Mouse (Mus musculus) liver, embryonic 11.5 days (tissue): ENCODE measurements at regions not wholly inside any gene's neighbourhood (a gene's known extent, or its start where the extent isn't known, plus 50 kb on each side); places are given as distances from the start of the nearest gene placed in this dataset.

ENCODE experiments used
- ATAC-seq: fragments of 200-750 bp; cut with Nextera tagmentation; replicated peaks from 2 replicates; pipeline ENCODE4 v1.8.0; 2017; ENCODE audit warnings: moderate number of reproducible peaks, mild to moderate bottlenecking, moderate TSS enrichment, moderate library complexity; ENCODE audit not compliant: low FRiP score
- DNase-seq: peaks from one replicate; pipeline ENCODE4 v3.0.0-alpha.2; 2017; ENCODE audit warnings: low spot score
- H3K27ac ChIP-seq: fragments of 300-500 bp; sonication (generic); 2 replicates; pipeline ENCODE4 v1.5.1; 2014; ENCODE audit warnings: mild to moderate bottlenecking, low read depth, low read length, control low read depth
- H3K27me3 ChIP-seq: fragments of 300-500 bp; sonication (generic); replicated peaks from 2 replicates; pipeline ENCODE4 v1.6.1; 2014; ENCODE audit warnings: low read length, mixed read lengths; ENCODE audit not compliant: control insufficient read depth, insufficient read depth
- H3K36me3 ChIP-seq: fragments of 300-500 bp; sonication (generic); 2 replicates; pipeline ENCODE4 v1.6.1; 2014; ENCODE audit warnings: mild to moderate bottlenecking, low read length, moderate library complexity, mixed read lengths; ENCODE audit not compliant: control insufficient read depth, insufficient read depth
- H3K4me1 ChIP-seq: fragments of 300-500 bp; sonication (generic); replicated peaks from 2 replicates; pipeline ENCODE4 v1.6.1; 2014; ENCODE audit warnings: low read length, mixed read lengths; ENCODE audit not compliant: control insufficient read depth, insufficient read depth
- H3K4me2 ChIP-seq: fragments of 300-500 bp; sonication (generic); 2 replicates; pipeline ENCODE4 v1.6.1; 2014; ENCODE audit warnings: mild to moderate bottlenecking, control low read depth, moderate library complexity
- H3K4me3 ChIP-seq: fragments of 300-500 bp; sonication (generic); 2 replicates; pipeline ENCODE4 v1.5.1; 2014; ENCODE audit warnings: low read depth, low read length, control low read depth
- H3K9ac ChIP-seq: fragments of 300-500 bp; sonication (generic); 2 replicates; pipeline ENCODE4 v1.6.1; 2014; ENCODE audit warnings: low read depth, low read length, control low read depth
- H3K9me3 ChIP-seq: fragments of 300-500 bp; sonication (generic); 2 replicates; pipeline ENCODE4 v1.6.1; 2016; ENCODE audit warnings: low read length, inconsistent platforms, mixed read lengths; ENCODE audit not compliant: control insufficient read depth
- WGBS: fragments of 180-500 bp; shearing (Covaris S2); extraction: QIAGEN DNeasy Blood & Tissue Kit; methylation state at CpG from one replicate; pipeline ENCODE4 v1.1.7; 2014; 5-methylcytosine and 5-hydroxymethylcytosine counted together

GRCm38 (mm10) chr11:17393832-17394231 lies 136.5 kb downstream of the C1d start:
- Histone ChIP-seq H3K27ac (no peak overlapping the region), H3K9me3 (no peaks in the 10 kb centered on the region), H3K9ac (no peak overlapping the region), H3K4me3 (no peak overlapping the region), H3K36me3 (no peaks in the 10 kb centered on the region), H3K4me2 (no peak overlapping the region), H3K4me1 (no peaks in the 10 kb centered on the region), H3K27me3 (no peaks in the 10 kb centered on the region)
- no peak for DNase-seq
- ATAC-seq, result no peak
- WGBS, result 62% methylated on average over 6 of the region's 6 CpGs

- no peak overlapping the region for H3K9ac ChIP-seq
- DNase-seq (no peak), ATAC-seq (no peak)
Observed at GRCm38 (mm10) chr11:17414531-17414930, 157.2 kb downstream of the C1d start.

GRCm38 (mm10) chr11:17415144-17415543 lies 157.8 kb downstream of the C1d start:
- DNase-seq (no peak), ATAC-seq (no peak)
- WGBS, result 69% methylated on average over 1 of the region's 1 CpGs
- Histone ChIP-seq H3K9ac (no peak overlapping the region), H3K4me1 (no peaks in the 10 kb centered on the region), H3K36me3 (no peaks in the 10 kb centered on the region), H3K27me3 (no peaks in the 10 kb centered on the region), H3K9me3 (no peaks in the 10 kb centered on the region), H3K4me2 (no peak overlapping the region), H3K27ac (no peak overlapping the region), H3K4me3 (no peak overlapping the region)

More at GRCm38 (mm10) chr11:17414531-17414930, 157.2 kb downstream of the C1d start:
- no peaks in the 10 kb centered on the region for H3K36me3 ChIP-seq
- H3K4me2 ChIP-seq, result no peak overlapping the region
- no peaks in the 10 kb centered on the region for H3K27me3 ChIP-seq
- H3K4me1 ChIP-seq, result no peaks in the 10 kb centered on the region
- 39% methylated on average over 1 of the region's 1 CpGs for WGBS
- H3K4me3 ChIP-seq, result no peak overlapping the region
- H3K9me3 ChIP-seq, result no peaks in the 10 kb centered on the region
- H3K27ac ChIP-seq, result no peak overlapping the region

GRCm38 (mm10) chr11:17417656-17418289 lies 160.4 kb downstream of the C1d start:
- H3K27ac ChIP-seq, result no peak overlapping the region
- no peaks in the 10 kb centered on the region for H3K4me1 ChIP-seq
- H3K36me3 ChIP-seq, result no peaks in the 10 kb centered on the region
- no peaks in the 10 kb centered on the region for H3K27me3 ChIP-seq
- H3K9ac ChIP-seq, result no peak overlapping the region
- H3K9me3 ChIP-seq, result 0 out of 2 replicates have a peak, but pooled peaks cover 3% of the 10 kb centered on the region
- H3K4me2 ChIP-seq, result no peak overlapping the region
- DNase-seq, result no peak
- no peak overlapping the region for H3K4me3 ChIP-seq
- ATAC-seq, result no peak
- 65% methylated on average over 4 of the region's 4 CpGs for WGBS

GRCm38 (mm10) chr11:17442133-17442532 lies 184.8 kb downstream of the C1d start:
- Histone ChIP-seq H3K27ac (no peak overlapping the region), H3K9ac (no peak overlapping the region), H3K36me3 (no peaks in the 10 kb centered on the region), H3K27me3 (no peaks in the 10 kb centered on the region), H3K4me2 (no peak overlapping the region), H3K4me3 (no peak overlapping the region), H3K9me3 (no peaks in the 10 kb centered on the region), H3K4me1 (no peaks in the 10 kb centered on the region)
- ATAC-seq (no peak), DNase-seq (no peak)
- 51% methylated on average over 4 of the region's 4 CpGs for WGBS

GRCm38 (mm10) chr11:17449289-17449688 lies 191.9 kb downstream of the C1d start:
- Histone ChIP-seq H3K27me3 (no peaks in the 10 kb centered on the region), H3K9ac (no peak overlapping the region), H3K4me2 (no peak overlapping the region), H3K4me3 (no peak overlapping the region), H3K9me3 (no peaks in the 10 kb centered on the region), H3K4me1 (no peaks in the 10 kb centered on the region), H3K36me3 (no peaks in the 10 kb centered on the region), H3K27ac (no peak overlapping the region)
- DNase-seq (no peak), ATAC-seq (no peak)
- 84% methylated on average over 7 of the region's 7 CpGs for WGBS

GRCm38 (mm10) chr11:17450360-17451045 lies 193.1 kb downstream of the C1d start:
- H3K4me1 ChIP-seq, result no peaks in the 10 kb centered on the region
- DNase-seq (no peak), ATAC-seq (no peak)
- H3K27ac ChIP-seq, result no peak overlapping the region
- WGBS, result 69% methylated on average over 7 of the region's 7 CpGs
- H3K9ac ChIP-seq, result no peak overlapping the region
- H3K9me3 ChIP-seq, result no peaks in the 10 kb centered on the region
- H3K4me3 ChIP-seq, result no peak overlapping the region
- no peaks in the 10 kb centered on the region for H3K36me3 ChIP-seq
- H3K27me3 ChIP-seq, result no peaks in the 10 kb centered on the region
- no peak overlapping the region for H3K4me2 ChIP-seq

- Histone ChIP-seq H3K9ac (no peak overlapping the region), H3K4me3 (no peak overlapping the region), H3K9me3 (no peaks in the 10 kb centered on the region), H3K36me3 (no peaks in the 10 kb centered on the region), H3K27ac (no peak overlapping the region), H3K4me1 (no peaks in the 10 kb centered on the region), H3K4me2 (no peak overlapping the region), H3K27me3 (no peaks in the 10 kb centered on the region)
- 83% methylated on average over 2 of the region's 2 CpGs for WGBS
- no peak for DNase-seq
- no peak for ATAC-seq
Observed at GRCm38 (mm10) chr11:17451451-17451850, 194.1 kb downstream of the C1d start.

GRCm38 (mm10) chr11:17453530-17453929 lies 196.2 kb downstream of the C1d start:
- H3K27ac ChIP-seq, result no peak overlapping the region
- no peaks in the 10 kb centered on the region for H3K9me3 ChIP-seq
- no peaks in the 10 kb centered on the region for H3K27me3 ChIP-seq
- H3K9ac ChIP-seq, result no peak overlapping the region
- WGBS, result 74% methylated on average over 9 of the region's 9 CpGs
- no peak overlapping the region for H3K4me3 ChIP-seq
- H3K4me1 ChIP-seq, result no peaks in the 10 kb centered on the region
- DNase-seq (no peak), ATAC-seq (no peak)
- no peaks in the 10 kb centered on the region for H3K36me3 ChIP-seq
- no peak overlapping the region for H3K4me2 ChIP-seq
